Mouse (Mus musculus): Measurements from ENCODE around the gene Hoxc8. TPM values are rescaled to one million over a fixed set of nuclear protein-coding genes. Genes with fewer than 3 reads are reported as not detected.

Hoxc8 gene
- polyA plus RNA-seq, 2 experiments, result 0.04 TPM

DNA sequence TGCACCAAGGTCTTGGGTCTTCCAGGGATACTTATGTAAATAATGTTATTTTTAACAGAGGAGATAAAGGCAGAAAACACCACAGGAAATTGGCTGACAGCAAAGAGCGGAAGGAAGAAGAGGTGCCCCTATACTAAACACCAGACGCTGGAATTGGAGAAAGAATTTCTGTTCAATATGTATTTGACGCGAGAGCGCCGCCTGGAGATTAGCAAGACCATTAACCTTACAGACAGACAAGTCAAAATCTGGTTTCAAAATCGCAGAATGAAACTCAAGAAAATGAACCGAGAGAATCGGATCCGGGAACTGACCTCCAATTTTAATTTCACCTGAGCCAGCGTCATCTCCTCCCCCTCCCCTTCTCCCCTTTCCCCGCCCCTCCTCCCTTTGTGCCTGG lies 19.7 kb upstream of the Hoxc8 start:
- Histone ChIP-seq H3K9ac (replicated peaks) (no peak overlapping the region), H3K9me3 (ENCODE audit: control insufficient read depth, low read length) (no peaks in the 10 kb centered on the region), H3K4me2 (ENCODE audit: low read depth) (no peak overlapping the region), H3K36me3 (replicated peaks; ENCODE audit: control insufficient read depth, insufficient read depth, low read depth) (no peaks in the 10 kb centered on the region), H3K4me1 (replicated peaks; ENCODE audit: control insufficient read depth in 2 of 2, insufficient read depth in 2 of 2, low read length in 1 of 2) (no peaks in the 10 kb centered on the region), H3K4me3 (ENCODE audit: insufficient read depth in 1 of 2, low read depth in 2 of 2, low read length in 2 of 2) (no peak overlapping the region), H3K27ac (no peak overlapping the region), H3K27me3 (ENCODE audit: control insufficient read depth, insufficient read depth, low read length) (peaks cover 97% of the 10 kb centered on the region)
- ATAC-seq (ENCODE audit: insufficient read depth) (no peak), DNase-seq (ENCODE audit: low read depth in 3 of 3, low spot score in 3 of 3) (no peak)
- WGBS (ENCODE audit: insufficient replicate concordance), result 2% methylated on average over 12 of the region's 12 CpGs
- TF ChIP-seq EP300 (IDR thresholded peaks at IDR 0.05; ENCODE audit: low read depth), result no peak
- no peak for TF ChIP-seq CTCF (IDR thresholded peaks at IDR 0.05; ENCODE audit: low read depth)

GRCm38 (mm10) chr15:102972254-102972653 lies 18.2 kb upstream of the Hoxc8 start:
- no peak for TF ChIP-seq EP300 (IDR thresholded peaks at IDR 0.05; ENCODE audit: low read depth)
- no peak for TF ChIP-seq CTCF (IDR thresholded peaks at IDR 0.05; ENCODE audit: low read depth)
- DNase-seq (ENCODE audit: low read depth in 3 of 3, low spot score in 3 of 3) (no peak), ATAC-seq (ENCODE audit: insufficient read depth) (no peak)
- Histone ChIP-seq H3K36me3 (replicated peaks; ENCODE audit: control insufficient read depth, insufficient read depth, low read depth) (no peaks in the 10 kb centered on the region), H3K4me1 (replicated peaks; ENCODE audit: control insufficient read depth in 2 of 2, insufficient read depth in 2 of 2, low read length in 1 of 2) (no peaks in the 10 kb centered on the region), H3K27me3 (ENCODE audit: control insufficient read depth, insufficient read depth, low read length) (peaks cover 97% of the 10 kb centered on the region), H3K4me3 (ENCODE audit: insufficient read depth in 1 of 2, low read depth in 2 of 2, low read length in 2 of 2) (no peak overlapping the region), H3K9me3 (ENCODE audit: control insufficient read depth, low read length) (no peaks in the 10 kb centered on the region), H3K27ac (no peak overlapping the region), H3K9ac (replicated peaks) (no peak overlapping the region), H3K4me2 (ENCODE audit: low read depth) (no peak overlapping the region)
- under 1% methylated on average over 21 of the region's 21 CpGs for WGBS (ENCODE audit: insufficient replicate concordance)

DNA sequence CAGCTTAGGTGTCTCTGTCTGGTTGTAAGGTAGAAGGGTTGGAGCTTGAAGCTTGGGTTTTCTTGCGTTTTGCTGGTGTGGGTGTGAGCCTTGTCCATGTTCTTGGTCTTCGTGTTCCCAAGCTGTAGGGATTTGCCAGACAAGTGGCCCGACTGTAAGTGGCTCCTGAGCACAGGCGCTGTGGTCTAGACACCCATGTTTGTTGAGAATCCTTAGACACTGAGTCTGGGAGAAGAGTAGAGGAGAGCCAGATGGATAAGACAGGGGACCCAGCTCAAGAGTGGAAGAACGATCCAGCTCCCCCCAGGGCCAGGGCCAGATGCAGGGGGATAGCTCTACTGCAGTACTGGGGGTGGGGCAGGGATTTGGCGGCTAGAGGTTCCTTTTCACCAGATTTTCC lies 17.7 kb upstream of the Hoxc8 start:
- Histone ChIP-seq H3K4me3 (ENCODE audit: insufficient read depth in 1 of 2, low read depth in 2 of 2, low read length in 2 of 2) (no peak overlapping the region), H3K27me3 (ENCODE audit: control insufficient read depth, insufficient read depth, low read length) (peaks cover 97% of the 10 kb centered on the region), H3K4me2 (ENCODE audit: low read depth) (no peak overlapping the region), H3K9ac (replicated peaks) (no peak overlapping the region), H3K27ac (no peak overlapping the region), H3K9me3 (ENCODE audit: control insufficient read depth, low read length) (no peaks in the 10 kb centered on the region), H3K4me1 (replicated peaks; ENCODE audit: control insufficient read depth in 2 of 2, insufficient read depth in 2 of 2, low read length in 1 of 2) (no peaks in the 10 kb centered on the region), H3K36me3 (replicated peaks; ENCODE audit: control insufficient read depth, insufficient read depth, low read depth) (no peaks in the 10 kb centered on the region)
- DNase-seq (ENCODE audit: low read depth in 3 of 3, low spot score in 3 of 3) (no peak), ATAC-seq (ENCODE audit: insufficient read depth) (no peak)
- WGBS (ENCODE audit: insufficient replicate concordance), result 3% methylated on average over 6 of the region's 6 CpGs
- TF ChIP-seq CTCF (IDR thresholded peaks at IDR 0.05; ENCODE audit: low read depth), result no peak
- TF ChIP-seq EP300 (IDR thresholded peaks at IDR 0.05; ENCODE audit: low read depth), result no peak

DNA sequence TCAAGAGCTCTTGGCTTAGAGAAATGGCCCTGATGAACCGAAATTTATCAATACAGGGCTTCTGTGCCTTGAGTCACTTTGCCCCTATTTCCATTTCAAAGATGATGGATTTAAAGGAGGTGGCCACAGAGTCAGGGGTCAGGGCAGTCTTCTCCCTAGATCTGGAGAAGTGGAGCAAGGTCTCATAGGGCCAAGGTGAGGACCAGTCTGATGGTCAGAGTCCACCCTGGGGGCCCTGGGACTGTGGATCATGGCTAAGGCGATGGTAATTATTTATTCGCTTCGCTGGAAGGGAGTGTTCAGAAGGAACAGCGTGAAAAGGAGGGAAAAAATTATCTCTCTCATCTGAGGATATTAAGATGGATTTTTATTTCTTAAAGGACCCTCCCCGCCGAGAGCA lies 15.4 kb upstream of the Hoxc8 start:
- WGBS (ENCODE audit: insufficient replicate concordance), result 3% methylated on average over 7 of the region's 7 CpGs
- ATAC-seq (ENCODE audit: insufficient read depth), result no peak
- TF ChIP-seq EP300 (IDR thresholded peaks at IDR 0.05; ENCODE audit: low read depth) (no peak), CTCF (IDR thresholded peaks at IDR 0.05; ENCODE audit: low read depth) (no peak)
- Histone ChIP-seq H3K27me3 (ENCODE audit: control insufficient read depth, insufficient read depth, low read length) (peaks cover 99% of the 10 kb centered on the region), H3K9me3 (ENCODE audit: control insufficient read depth, low read length) (no peaks in the 10 kb centered on the region), H3K27ac (no peak overlapping the region), H3K4me3 (ENCODE audit: insufficient read depth in 1 of 2, low read depth in 2 of 2, low read length in 2 of 2) (no peak overlapping the region), H3K4me1 (replicated peaks; ENCODE audit: control insufficient read depth in 2 of 2, insufficient read depth in 2 of 2, low read length in 1 of 2) (no peaks in the 10 kb centered on the region), H3K9ac (replicated peaks) (no peak overlapping the region), H3K4me2 (ENCODE audit: low read depth) (no peak overlapping the region), H3K36me3 (replicated peaks; ENCODE audit: control insufficient read depth, insufficient read depth, low read depth) (no peaks in the 10 kb centered on the region)
- no peak for DNase-seq (ENCODE audit: low read depth in 3 of 3, low spot score in 3 of 3)

DNA sequence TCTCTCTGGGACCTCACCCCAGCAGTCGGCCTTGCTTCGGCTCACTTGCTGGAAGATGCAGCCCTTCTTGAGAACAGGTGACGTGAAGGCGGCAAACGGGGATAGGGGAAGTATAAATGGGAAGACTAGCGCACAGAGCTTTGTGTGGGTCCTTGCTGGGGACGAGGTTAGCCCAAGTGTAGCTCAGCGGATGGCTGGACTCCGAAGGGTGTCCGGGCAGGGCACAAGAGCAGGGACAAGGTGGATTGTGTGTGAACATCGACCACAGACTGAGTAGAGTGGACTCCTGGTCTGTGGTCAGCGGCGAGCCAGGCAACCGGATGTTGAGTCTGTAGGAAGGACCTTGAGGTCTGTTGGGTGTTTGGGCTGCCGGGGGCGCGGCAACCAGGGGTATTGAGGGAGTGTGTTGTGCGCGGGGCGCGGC lies 14.7 kb upstream of the Hoxc8 start:
- WGBS (ENCODE audit: insufficient replicate concordance), result 3% methylated on average over 21 of the region's 21 CpGs
- no peak overlapping the region for H3K9ac ChIP-seq (replicated peaks)
- ATAC-seq (ENCODE audit: insufficient read depth), result no peak
- no peak for DNase-seq (ENCODE audit: low read depth in 3 of 3, low spot score in 3 of 3)
- peaks cover 99% of the 10 kb centered on the region for H3K27me3 ChIP-seq (ENCODE audit: control insufficient read depth, insufficient read depth, low read length)
- H3K4me1 ChIP-seq (replicated peaks; ENCODE audit: control insufficient read depth in 2 of 2, insufficient read depth in 2 of 2, low read length in 1 of 2), result no peaks in the 10 kb centered on the region
- H3K27ac ChIP-seq, result no peak overlapping the region
- H3K4me3 ChIP-seq (ENCODE audit: insufficient read depth in 1 of 2, low read depth in 2 of 2, low read length in 2 of 2), result no peak overlapping the region
- no peaks in the 10 kb centered on the region for H3K9me3 ChIP-seq (ENCODE audit: control insufficient read depth, low read length)
- TF ChIP-seq CTCF (IDR thresholded peaks at IDR 0.05; ENCODE audit: low read depth) (no peak), EP300 (IDR thresholded peaks at IDR 0.05; ENCODE audit: low read depth) (no peak)
- no peak overlapping the region for H3K4me2 ChIP-seq (ENCODE audit: low read depth)
- no peaks in the 10 kb centered on the region for H3K36me3 ChIP-seq (replicated peaks; ENCODE audit: control insufficient read depth, insufficient read depth, low read depth)
